ENCODE assay signal across 8 mouse cellular contexts in genomic region chr19:29045956-29046650, GRCm38 (mm10). TPM values are rescaled to one million over a fixed set of nuclear protein-coding genes. Genes with fewer than 3 reads are reported as not detected.
DNase-seq lines count a peak whose midpoint lies in the region; ATAC-seq and TF ChIP-seq lines count a peak whose summit lies in the region.

No protein-coding gene starts in this region.

- no peaks in the 10 kb centered on the region for H3K27me3 ChIP-seq in heart, embryonic 14.5 days (ENCODE audit: control insufficient read depth, insufficient read depth, low read length)
- H3K27me3 ChIP-seq in intestine, postnatal 0 days (replicated peaks; ENCODE audit: control insufficient read depth, insufficient read depth, low read length), result no peaks in the 10 kb centered on the region
- no peaks in the 10 kb centered on the region for H3K27me3 ChIP-seq in midbrain, postnatal 0 days (ENCODE audit: insufficient read depth, low read length)

- peaks cover 7 to 27% of the 10 kb centered on the region in 2 experiments for H3K4me1 ChIP-seq in heart, embryonic 14.5 days (ENCODE audit: control insufficient read depth in 2 of 2, insufficient read depth in 2 of 2, low read length in 2 of 2)
- no peaks in the 10 kb centered on the region for H3K4me1 ChIP-seq in intestine, postnatal 0 days (replicated peaks; ENCODE audit: control insufficient read depth, insufficient read depth, low read length)
- H3K4me1 ChIP-seq in midbrain, postnatal 0 days (ENCODE audit: insufficient read depth, low read length), result no peaks in the 10 kb centered on the region; the same call in 1 of the 2 replicates

- ATAC-seq in heart, embryonic 14.5 days (ENCODE audit: insufficient number of reproducible peaks, insufficient read depth, low FRiP score, low read depth), result no peak
- ATAC-seq in intestine, postnatal 0 days, result no peak
- ATAC-seq in midbrain, postnatal 0 days (ENCODE audit: low FRiP score), result no peak

- H3K4me3 ChIP-seq in heart, embryonic 14.5 days (ENCODE audit: control insufficient read depth in 1 of 2, insufficient read depth in 1 of 2, low read depth in 1 of 2, low read length in 2 of 2), result peak overlapping the region; percentile 23 to 74; a peak in 3 of 4 replicates
- H3K4me3 ChIP-seq in intestine, postnatal 0 days (ENCODE audit: low read depth, low read length), result peak overlapping the region; percentile 65
- peak overlapping the region; percentile 22 for H3K4me3 ChIP-seq in midbrain, postnatal 0 days (ENCODE audit: low read depth, low read length)

- H3K27ac ChIP-seq in heart, embryonic 14.5 days (replicated peaks in 1 of 2; ENCODE audit: control insufficient read depth in 1 of 2, insufficient read depth in 1 of 2, low read depth in 2 of 2, low read length in 2 of 2), result peak overlapping the region; percentile 46 to 92
- H3K27ac ChIP-seq in intestine, postnatal 0 days (ENCODE audit: low read depth, low read length), result peak overlapping the region; percentile 70
- H3K27ac ChIP-seq in midbrain, postnatal 0 days (ENCODE audit: low read depth, low read length), result no peak overlapping the region

- 55% methylated on average over 15 of the region's 15 CpGs for WGBS in heart, embryonic 14.5 days
- 21% methylated on average over 15 of the region's 15 CpGs for WGBS in intestine, postnatal 0 days
- WGBS in midbrain, postnatal 0 days, result 43% methylated on average over 15 of the region's 15 CpGs

- peak overlapping the region; percentile 78 for H3K4me2 ChIP-seq in heart, embryonic 14.5 days (ENCODE audit: low read length)
- H3K4me2 ChIP-seq in intestine, postnatal 0 days (replicated peaks; ENCODE audit: low read depth), result peak overlapping the region; percentile 89
- peak overlapping the region; percentile 80 for H3K4me2 ChIP-seq in midbrain, postnatal 0 days (ENCODE audit: low read depth, low read length, poor library complexity, severe bottlenecking)

- intact Hi-C loops in heart, postnatal 14 days (cut with DNase I), result loop anchor here (5.0 kb wide), 1 partner anchor 54 kb away; the partner anchor contains the start of gene Cdc37l1

- no peaks in the 10 kb centered on the region for H3K9me3 ChIP-seq in heart, embryonic 14.5 days (ENCODE audit: control insufficient read depth, low read length)
- H3K9me3 ChIP-seq in intestine, postnatal 0 days (ENCODE audit: control insufficient read depth), result no peaks in the 10 kb centered on the region
- H3K9me3 ChIP-seq in midbrain, postnatal 0 days (ENCODE audit: low read length), result no peaks in the 10 kb centered on the region

- TF ChIP-seq CTCF in intestine, postnatal 0 days (IDR thresholded peaks at IDR 0.05; ENCODE audit: low read depth), result no peak
- TF ChIP-seq CTCF in midbrain, postnatal 0 days (IDR thresholded peaks at IDR 0.05), result no peak

- H3K9ac ChIP-seq in heart, embryonic 14.5 days (ENCODE audit: low read length), result peak overlapping the region; percentile 96; the same call in 1 of the 2 replicates
- H3K9ac ChIP-seq in intestine, postnatal 0 days (ENCODE audit: low read depth, low read length), result peak overlapping the region; percentile 23; the same call in 1 of the 2 replicates
- H3K9ac ChIP-seq in midbrain, postnatal 0 days (replicated peaks; ENCODE audit: low read length, poor library complexity, severe bottlenecking), result 0 out of 2 replicates have a peak overlapping the region, but pooled peaks have one; percentile 13

- DNase-seq in heart, postnatal 14 days, result no peak
- DNase-seq in embryo, embryonic 11 days, result peak; percentile 58
- no peak for DNase-seq in midbrain, postnatal 0 days (ENCODE audit: low spot score)
- no peak for DNase-seq in right cerebral cortex, postnatal 25 days
- no peak for DNase-seq in thymus, postnatal 0 days (ENCODE audit: low spot score)
- no peak for DNase-seq in adrenal gland, postnatal 10 days

- no peaks in the 10 kb centered on the region for H3K36me3 ChIP-seq in heart, embryonic 14.5 days (ENCODE audit: control insufficient read depth, insufficient read depth, low read length)
- H3K36me3 ChIP-seq in intestine, postnatal 0 days (ENCODE audit: control insufficient read depth, insufficient read depth), result no peaks in the 10 kb centered on the region
- no peaks in the 10 kb centered on the region for H3K36me3 ChIP-seq in midbrain, postnatal 0 days (ENCODE audit: insufficient read depth, low read length)

RNA-seq across cellular contexts. Expression of gene Ak3, which starts 1.7 kb away (rescaled TPM):
- polyA plus RNA-seq in heart, embryonic 14.5 days (2014; fragmentation: Nextera tagmentation; extraction: Ambion mirVana), result 95.1 and 96.4 TPM in 2 replicates
- total RNA-seq in heart, postnatal 14 days (2021), result 10 to 100 TPM; 86.6 to 88.6 TPM
- 70.4 and 73.9 TPM in 2 replicates for polyA plus RNA-seq in intestine, postnatal 0 days (2015; fragmentation: Nextera tagmentation; extraction: Ambion mirVana)
- 75.4 and 99.4 TPM in 2 replicates for total RNA-seq in midbrain, postnatal 0 days (2014; rRNA removed)
- polyA plus RNA-seq in midbrain, postnatal 0 days (2015; fragmentation: Nextera tagmentation; extraction: Ambion mirVana), result 69.0 and 74.6 TPM in 2 replicates
- polyA plus RNA-seq in thymus, postnatal 0 days (2015; fragmentation: Nextera tagmentation; extraction: Ambion mirVana), result 56.1 and 59.4 TPM in 2 replicates
- 100 to 1,000 TPM; 194 to 208 TPM for total RNA-seq in adrenal gland, postnatal 10 days (2021)

RNA-seq across cellular contexts. Expression of gene Rcl1, which starts 55.1 kb away (rescaled TPM):
- polyA plus RNA-seq in heart, embryonic 14.5 days (2014; fragmentation: Nextera tagmentation; extraction: Ambion mirVana), result 16.6 and 18.7 TPM in 2 replicates
- total RNA-seq in heart, postnatal 14 days (2021), result 1 to 10 TPM; 5.6 to 6.8 TPM
- 16.0 and 17.4 TPM in 2 replicates for polyA plus RNA-seq in intestine, postnatal 0 days (2015; fragmentation: Nextera tagmentation; extraction: Ambion mirVana)
- total RNA-seq in midbrain, postnatal 0 days (2014; rRNA removed), result 23.6 and 26.1 TPM in 2 replicates
- polyA plus RNA-seq in midbrain, postnatal 0 days (2015; fragmentation: Nextera tagmentation; extraction: Ambion mirVana), result 34.6 and 37.8 TPM in 2 replicates
- 49.5 and 52.2 TPM in 2 replicates for polyA plus RNA-seq in thymus, postnatal 0 days (2015; fragmentation: Nextera tagmentation; extraction: Ambion mirVana)
- 10 to 100 TPM; 30.6 to 40.3 TPM for total RNA-seq in adrenal gland, postnatal 10 days (2021)

RNA-seq across cellular contexts. Expression of gene Cdc37l1, which starts 56.0 kb away (rescaled TPM):
- 50.0 and 53.6 TPM in 2 replicates for polyA plus RNA-seq in heart, embryonic 14.5 days (2014; fragmentation: Nextera tagmentation; extraction: Ambion mirVana)
- 10 to 100 TPM; 67.5 to 74.0 TPM for total RNA-seq in heart, postnatal 14 days (2021)
- polyA plus RNA-seq in intestine, postnatal 0 days (2015; fragmentation: Nextera tagmentation; extraction: Ambion mirVana), result 19.7 and 23.9 TPM in 2 replicates
- total RNA-seq in midbrain, postnatal 0 days (2014; rRNA removed), result 52.2 and 74.0 TPM in 2 replicates
- polyA plus RNA-seq in midbrain, postnatal 0 days (2015; fragmentation: Nextera tagmentation; extraction: Ambion mirVana), result 33.1 and 34.2 TPM in 2 replicates
- 27.2 and 32.2 TPM in 2 replicates for polyA plus RNA-seq in thymus, postnatal 0 days (2015; fragmentation: Nextera tagmentation; extraction: Ambion mirVana)
- 10 to 100 TPM; 31.8 to 39.0 TPM for total RNA-seq in adrenal gland, postnatal 10 days (2021)

Comparison
In these comparisons a context has a peak if more than half of its experiments do, and no peak if none do; other contexts are left out.
1. H3K9ac ChIP-seq: peak in every context shown above with its lines; median percentile 96 in heart, embryonic 14.5 days; 23 in intestine, postnatal 0 days; 13 in midbrain, postnatal 0 days.